Mouse (Mus musculus): ENCODE measurements around the gene Adipoq.

DNA sequence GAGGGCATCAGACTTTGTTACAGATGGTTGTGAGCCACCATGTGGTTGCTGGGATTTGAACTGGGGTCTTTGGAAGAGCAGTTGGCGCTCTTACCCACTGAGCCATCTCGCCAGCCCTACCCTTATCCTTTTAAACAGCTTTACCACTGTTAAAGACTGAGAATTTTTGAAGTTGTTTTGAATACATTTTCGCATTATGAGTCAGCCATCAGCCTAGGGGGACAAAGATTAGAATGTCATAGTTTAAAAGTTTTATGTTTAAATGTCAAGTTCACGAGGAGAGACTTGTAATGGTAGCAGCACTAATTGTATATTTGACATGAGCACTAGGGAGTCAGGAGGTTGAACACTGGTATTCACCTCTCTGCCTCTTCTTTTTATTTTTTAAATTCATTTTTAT lies 23.2 kb upstream of the Adipoq start:
- TF ChIP-seq CTCF (IDR thresholded peaks at IDR 0.05; ENCODE audit: low read depth, low read length) (no peak), GATA1 (IDR thresholded peaks at IDR 0.05; ENCODE audit: borderline replicate concordance, low read length) (no peak), POLR2AphosphoS5 (IDR thresholded peaks at IDR 0.05; ENCODE audit: insufficient replicate concordance, low read depth, low read length) (no peak)
